Mouse (Mus musculus) megakaryocyte, adult 5-6 weeks (primary cell): ENCODE data around the gene Setd3. TPM values are rescaled to one million over a fixed set of nuclear protein-coding genes. Genes with fewer than 3 reads are reported as not detected.

Source experiments
- ATAC-seq: 2 replicates; pipeline ENCODE4 v1.8.0; 2016; ENCODE audit warnings: mild to moderate bottlenecking, inconsistent platforms; ENCODE audit not compliant: poor library complexity, severe bottlenecking
- total RNA-seq, 2 experiments: library from RNA; stranded (forward) in 1 of 2; stranded (reverse) in 1 of 2; fragments of 153-499, 151-499 nt in 1 of 2; fragments of 221-1000, 200-1000 nt in 1 of 2; gene quantifications; 2 replicates each; pipeline versions ENCODE4 v1.2.3 to v1.2.4; 2015 to 2017

Gene Setd3
- 58.4 and 60.3 TPM in 2 replicates for total RNA-seq (2015)
- total RNA-seq (2017), result 109 and 112 TPM in 2 replicates

DNA sequence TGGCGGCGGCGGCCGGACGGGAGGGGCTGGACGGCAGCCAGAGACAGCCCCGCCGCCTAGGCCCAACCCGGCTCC, at the start of gene Setd3:
Gene Setd3, minus strand, starts transcription at position 69 of the 75 bp plus-strand sequence.
- ATAC-seq, result no peak

DNA sequence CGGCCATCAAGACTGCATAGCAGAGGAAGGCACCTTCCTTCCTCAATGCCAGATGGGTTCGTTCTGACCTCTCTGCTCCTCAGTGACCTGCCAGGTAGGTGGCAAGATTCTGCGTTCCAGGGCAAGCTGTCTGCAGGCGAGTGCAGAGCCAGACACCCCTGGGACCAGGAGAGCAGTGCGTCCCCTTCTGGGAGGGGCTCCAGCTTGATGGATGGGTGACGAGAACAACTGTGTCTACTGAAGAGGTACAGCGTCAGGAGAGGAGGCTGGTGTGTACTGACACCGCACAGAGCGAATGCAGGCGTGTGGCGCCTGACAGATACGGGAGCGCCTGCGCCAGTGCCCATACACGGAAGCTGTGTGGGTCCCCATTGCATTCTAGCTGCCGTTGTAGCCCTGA, 48.4 kb upstream of the Setd3 start:
- no peak for ATAC-seq

DNA sequence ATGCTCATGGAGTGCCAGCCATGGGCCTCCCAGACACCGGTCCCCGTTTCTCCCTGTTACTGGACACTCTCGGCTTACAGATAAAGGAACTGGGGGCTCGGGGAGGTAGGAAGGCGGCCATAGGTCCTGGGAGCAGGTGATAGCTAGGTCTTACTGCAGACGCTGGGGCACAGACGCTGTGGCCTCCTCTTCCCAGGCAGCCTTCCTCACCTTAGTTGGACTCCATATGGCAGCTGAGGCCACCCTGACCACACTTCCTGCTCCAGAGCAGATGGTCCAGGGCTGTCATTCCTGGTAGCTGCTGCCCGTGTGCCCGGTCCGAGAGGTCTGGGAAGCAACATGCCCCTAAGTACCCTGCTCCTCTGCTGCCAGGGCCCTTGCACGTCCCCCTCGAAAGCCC, 47.8 kb upstream of the Setd3 start:
- ATAC-seq, result no peak

DNA sequence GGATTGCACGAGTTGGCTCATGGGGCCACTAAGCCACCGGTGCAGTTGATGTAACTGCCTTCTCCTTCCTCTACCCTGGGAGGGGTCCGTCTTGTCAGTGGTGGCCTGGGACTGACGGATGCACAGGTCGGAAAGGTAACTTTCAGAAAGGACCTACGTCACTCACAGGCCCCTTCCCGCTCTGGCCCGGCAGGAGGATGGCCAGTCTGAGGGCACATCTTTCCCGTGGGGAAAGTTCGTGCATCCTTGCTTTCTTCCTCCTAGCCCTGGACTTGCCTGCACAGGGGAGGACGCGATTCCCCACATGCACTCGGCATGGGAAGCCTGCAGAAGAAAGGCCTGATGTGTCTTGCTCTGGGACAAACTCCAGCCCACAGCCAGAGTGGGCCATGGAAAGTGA, 47.1 kb upstream of the Setd3 start:
- ATAC-seq, result no peak

DNA sequence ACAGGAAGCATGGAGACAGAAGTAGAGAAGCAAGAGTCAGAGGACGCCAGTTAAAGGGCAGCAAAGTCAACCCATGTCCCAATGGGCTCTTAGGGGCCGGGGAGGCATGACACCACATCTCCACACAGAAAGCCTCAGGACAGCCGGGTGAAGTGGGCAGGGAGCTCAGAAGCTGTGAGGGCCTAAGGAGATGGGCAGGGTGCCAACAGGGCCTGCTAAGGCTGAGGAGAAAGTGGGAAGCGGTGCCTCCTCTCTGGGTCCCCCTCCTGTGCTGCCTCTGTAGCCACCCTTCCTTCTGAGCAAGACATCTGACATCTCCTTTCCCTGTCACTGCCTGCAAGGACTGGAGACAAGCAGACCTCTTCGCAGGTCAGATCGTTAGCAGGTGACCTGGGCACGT, 46.7 kb upstream of the Setd3 start:
- ATAC-seq, result no peak

DNA sequence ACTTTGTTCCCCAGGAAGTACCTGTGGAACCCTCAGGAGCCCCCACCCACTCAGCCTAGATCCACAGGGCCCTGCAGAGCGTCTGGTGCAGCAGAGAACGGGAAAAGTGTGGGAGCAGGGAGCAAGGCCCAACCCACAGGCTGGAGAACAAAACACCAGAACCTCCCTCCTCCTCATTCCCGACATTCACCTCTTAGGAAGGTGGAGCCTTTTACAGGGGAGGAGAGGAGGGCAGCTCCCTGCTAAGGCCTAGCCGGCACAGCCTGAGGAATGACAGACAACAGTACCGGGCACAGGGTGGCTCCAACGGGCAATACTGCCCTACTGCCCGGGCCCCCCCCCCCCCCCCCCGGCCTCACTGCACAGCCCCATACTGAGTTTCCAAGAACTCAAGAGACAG, 44.2 kb upstream of the Setd3 start:
- ATAC-seq, result no peak

DNA sequence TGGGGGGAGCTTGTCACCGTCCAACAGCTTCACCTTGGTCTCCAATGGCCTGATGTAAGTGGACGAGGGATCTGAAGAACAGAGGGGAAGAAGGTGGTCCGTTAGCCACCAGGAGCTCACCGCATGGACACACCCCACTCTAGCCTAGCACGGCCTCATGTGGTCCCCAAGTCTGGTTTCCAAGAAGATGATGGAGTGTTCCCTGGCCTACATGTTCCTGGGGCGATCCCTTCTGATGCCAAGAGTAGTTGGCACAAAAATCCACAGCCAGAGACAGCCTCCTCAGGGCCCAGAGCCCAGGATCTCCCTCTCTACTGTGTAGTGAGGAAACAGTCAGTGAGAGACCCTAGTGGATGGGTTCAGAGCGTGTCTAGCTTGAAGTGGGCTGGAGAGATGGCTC, 42.6 kb upstream of the Setd3 start:
- ATAC-seq, result no peak

DNA sequence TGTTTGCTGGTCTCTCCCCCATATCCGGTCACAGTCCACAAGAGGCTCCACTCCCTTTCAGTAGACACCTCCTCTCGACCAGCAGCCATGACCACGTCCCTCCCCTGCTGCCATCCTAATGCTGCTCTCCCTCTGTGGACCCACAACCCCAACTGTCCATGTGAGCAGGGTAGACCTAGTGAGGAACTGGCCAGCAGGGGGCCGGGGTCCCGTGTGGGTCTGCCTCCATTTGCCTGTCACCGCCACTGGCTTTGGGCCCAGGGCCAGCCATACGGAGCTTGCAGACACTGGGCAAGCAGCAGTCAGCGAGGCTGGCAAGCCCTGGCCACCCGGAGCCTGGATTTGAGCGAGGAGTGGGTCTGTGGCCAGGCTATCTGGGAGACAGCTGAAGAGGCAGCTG, 42.1 kb upstream of the Setd3 start:
- ATAC-seq, result no peak

DNA sequence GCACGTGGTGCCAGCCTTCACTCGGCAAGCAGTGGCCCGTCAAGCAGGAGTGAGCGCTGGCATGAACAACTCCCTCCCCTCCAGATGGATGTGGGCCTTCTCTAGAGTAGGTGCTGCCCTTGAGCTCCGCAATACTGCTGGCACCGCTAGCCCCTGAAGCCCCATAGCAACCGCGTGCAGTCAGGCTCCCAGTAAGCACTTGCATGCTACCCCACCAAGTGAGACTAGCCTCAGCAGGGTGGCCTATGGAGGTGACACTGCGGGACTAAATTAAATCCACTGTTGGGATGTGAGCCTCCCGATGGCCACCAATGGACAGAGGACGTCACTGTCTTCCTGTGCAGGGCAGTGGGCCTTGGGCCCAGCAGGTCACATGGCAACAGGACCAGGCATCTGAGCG, 41.5 kb upstream of the Setd3 start:
- no peak for ATAC-seq

DNA sequence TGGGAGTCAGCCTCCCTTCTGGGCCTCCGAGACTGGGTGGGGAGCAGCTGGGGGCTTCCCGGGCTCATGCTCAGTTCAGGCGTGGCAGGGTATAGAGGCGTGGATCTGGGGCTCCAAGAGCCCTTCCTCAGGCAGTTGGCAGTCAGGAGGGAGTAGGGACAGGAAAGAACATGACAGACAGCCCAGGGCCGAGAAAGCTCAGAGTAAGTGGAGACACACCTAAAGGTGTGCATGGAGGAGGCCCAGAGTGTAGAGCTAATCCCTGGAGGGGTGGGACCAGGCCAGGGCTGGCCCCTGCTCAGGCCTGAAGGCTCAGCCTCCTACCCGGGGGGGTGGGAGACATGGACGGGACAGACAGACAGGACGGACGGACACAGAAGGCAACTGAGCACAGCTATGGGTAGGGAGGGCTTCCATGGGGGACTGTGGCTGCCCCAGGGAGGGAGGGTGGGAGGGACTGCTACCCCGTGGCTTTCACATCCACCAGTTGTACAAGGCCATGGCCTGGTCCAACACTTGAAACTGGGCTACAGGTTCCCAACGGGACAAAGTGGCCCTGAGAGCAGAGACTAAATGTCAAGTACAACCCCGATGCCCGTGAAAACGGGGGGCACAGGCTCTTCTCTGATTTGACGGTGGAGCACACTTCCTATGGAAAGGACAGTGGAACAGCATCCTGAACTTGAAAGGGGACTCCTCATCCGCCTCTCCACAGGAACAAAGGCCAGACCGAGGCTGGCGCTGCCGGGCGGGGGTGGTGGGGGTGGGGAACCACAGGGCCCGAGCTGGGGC, 40.9 kb upstream of the Setd3 start:
- ATAC-seq, result no peak

DNA sequence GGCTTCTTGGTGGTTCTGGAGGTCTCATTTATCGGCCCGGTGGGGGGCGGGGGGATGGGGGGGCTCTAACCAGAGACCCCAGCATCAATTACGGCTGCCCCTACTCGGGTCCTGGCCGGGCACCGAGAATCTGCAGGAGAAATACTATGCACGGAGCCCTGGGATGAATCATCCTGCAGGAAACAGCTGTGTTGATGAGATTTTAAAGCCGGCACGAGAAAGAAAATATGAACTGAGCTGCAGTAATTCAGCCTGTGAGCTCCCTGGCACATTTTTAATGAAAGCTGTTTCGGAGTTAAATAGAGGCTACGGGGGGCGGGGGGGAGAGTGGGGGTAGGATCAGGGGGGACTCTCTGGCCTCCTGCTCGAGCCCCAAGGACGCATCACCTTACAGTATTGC, 40.0 kb upstream of the Setd3 start:
- ATAC-seq, result no peak

DNA sequence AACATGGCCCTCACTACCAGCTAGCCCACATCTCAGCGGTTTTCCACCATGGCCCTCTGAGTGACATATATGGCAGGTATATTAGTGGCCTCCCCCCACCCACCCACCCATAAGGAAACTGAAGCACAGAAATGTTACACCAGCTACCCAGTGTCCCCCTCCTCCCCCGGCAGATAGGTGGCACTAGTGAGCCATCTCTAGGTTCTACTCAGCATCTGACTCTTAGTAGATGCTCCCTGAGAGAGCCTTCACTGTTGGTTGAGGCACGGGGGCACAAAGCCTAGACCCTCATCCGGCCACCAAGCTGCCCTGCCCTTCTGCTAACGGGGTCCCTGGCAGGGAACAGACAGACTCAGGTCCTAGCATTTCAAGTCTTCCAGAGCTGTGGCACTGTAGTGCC, 38.5 kb upstream of the Setd3 start:
- 0 out of 2 replicates have a peak, but pooled peaks have one; percentile 30 for ATAC-seq

DNA sequence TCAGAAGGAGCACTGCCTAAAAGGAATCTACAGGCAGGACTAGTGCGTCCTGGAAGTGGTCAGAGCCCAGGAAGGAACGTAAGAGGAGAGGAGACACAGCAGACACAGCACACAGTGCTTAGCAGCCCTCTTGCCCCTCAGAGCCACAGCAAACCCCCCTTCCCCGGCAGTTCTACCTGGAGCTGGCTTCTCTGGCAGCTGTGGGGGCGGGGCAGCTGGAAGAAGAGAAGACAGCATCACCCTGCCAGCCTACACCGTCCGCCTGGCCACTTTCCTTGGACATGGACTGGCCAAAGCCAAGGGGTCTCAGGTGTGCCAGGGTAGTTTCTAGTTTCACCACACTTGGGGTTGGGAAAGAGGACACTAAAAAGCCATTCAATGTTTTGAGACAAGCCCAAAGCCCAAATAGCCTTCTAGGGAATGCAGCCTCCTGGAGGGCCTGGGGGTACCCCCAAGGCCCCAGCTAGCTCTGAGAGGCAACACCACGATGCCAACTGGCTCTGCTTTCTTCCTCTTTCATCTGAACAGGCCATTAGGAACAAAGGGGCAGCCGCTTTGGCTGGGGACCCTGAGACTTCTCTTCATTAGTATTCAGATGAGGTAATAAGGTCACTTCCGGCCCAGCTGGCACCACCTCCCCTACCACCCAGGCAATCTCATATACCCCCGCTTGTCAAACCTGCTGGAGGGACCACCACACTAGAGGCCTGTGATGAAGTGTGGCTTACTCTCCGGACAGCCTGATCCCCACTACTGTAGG, 37.7 kb upstream of the Setd3 start:
- ATAC-seq, result no peak

DNA sequence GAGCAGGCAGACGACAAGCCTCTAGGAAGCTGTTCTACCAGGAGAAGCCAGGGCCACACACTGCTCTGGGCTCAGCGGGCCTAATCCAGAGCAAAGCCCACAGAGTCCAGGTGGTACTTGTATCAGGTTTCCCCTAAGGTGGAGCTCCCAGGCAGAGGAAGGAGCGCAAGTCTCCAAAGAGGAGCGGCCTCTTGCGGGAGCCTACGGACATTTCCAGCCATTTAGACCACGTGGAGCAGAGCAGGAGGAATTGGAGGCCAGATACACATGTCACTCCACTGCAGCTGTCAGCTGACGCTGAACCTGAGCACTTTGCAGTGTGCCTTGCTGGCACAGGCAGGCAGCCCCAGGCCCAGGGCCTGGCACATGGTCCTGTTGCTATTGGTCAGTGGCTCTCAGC, 36.0 kb upstream of the Setd3 start:
- no peak for ATAC-seq

DNA sequence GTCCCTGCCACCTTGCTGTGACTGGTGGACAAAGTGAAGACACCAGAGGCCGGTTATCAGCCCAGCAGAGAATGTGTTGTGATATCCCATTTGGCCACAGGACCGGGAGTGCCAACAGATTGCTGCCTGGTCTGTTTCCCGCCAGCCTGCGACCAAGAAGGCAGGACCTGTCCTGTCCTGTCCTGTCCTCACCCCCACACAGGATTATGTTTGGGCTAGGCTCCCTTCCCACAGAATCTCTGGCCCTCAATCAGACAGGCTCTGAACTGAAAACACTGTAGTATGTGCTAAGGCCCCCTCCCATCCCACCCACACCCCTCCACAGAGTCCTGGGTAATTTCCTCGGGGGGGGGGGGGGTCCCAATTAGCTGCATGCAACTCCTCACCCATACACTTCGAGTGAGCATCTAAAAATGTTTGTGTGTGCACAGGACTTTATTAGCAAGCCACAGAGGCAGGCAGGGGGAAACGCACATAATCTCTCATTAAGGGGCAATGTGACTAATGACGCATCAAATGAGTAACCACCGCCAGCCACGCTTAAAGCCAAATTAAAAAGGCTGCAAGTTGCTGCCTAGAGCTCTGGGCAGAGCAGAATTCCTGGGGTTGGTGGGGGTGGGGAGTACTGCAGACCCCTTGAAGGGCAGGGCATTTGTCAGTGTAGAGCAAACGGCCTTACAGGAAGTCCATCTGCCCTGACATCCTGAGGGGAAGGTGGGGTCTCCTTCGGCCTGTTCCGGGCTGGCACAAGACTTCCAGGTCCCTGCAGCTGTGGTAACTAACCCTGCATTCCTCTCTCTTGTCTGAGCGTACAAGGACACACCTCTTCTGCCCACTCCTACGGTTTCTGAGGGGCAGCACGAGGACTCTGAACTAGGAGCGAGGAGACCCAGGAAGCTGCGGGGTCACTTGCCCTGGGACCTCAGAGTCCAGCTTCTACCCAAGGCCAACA, 34.3 kb upstream of the Setd3 start:
- no peak for ATAC-seq

DNA sequence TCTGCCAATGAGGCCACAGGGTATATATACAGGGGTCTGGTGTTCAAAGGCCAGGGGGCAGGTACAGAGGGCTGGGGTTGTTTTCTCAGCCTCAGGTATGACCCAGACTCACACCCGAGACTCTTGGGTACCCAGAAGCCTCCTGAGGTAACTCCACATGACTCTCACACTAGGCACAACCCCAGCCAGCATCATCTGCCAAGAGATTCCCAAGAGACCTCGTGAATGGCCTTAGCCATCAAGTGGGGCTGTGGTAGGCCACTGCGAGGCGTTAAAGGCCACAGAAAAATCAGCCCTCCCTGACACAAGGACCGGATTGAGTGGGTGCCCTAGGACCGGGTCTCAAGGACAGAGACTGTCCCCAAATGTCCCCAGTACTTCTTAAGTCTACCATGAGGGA, 33.4 kb upstream of the Setd3 start:
- ATAC-seq, result no peak

DNA sequence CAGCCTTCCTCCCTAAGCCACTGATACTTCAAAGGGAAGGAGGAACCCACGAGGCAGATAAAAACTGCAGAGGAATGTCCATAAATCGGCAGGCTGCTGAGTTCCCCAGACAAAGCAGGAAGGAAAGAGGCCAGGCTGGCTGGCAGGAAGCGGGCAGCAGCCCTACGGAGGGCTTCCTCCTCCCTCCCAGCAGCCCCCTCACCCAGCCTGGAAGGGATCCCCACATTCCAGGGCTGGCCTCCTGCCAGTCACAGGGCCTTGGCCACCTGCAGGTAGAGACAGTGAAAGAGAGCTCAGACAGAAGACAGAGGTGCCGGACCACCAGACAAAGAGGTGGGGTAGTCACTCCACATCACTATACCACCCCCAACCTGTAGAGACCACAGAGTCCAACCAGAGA, 33.0 kb upstream of the Setd3 start:
- ATAC-seq, result no peak

DNA sequence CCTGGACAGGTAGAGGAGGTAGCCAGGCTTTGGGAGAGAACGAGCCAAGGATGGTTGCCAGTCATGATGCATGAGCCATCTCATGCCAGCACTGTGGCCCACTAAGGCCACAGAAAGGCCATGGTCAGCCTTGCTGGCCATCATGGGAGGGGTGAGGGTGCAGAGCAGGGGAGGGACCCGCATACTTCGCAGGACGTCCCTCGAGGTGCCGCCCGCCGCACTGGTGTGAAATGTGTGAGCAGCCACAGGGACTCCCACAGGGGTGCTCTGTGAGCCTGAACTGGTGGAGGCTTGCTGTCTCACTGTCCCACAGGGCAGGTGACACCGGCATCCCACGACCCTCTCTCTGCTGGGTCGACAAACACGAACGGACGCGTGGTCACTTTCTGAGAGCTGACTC, 31.5 kb upstream of the Setd3 start:
- no peak for ATAC-seq

DNA sequence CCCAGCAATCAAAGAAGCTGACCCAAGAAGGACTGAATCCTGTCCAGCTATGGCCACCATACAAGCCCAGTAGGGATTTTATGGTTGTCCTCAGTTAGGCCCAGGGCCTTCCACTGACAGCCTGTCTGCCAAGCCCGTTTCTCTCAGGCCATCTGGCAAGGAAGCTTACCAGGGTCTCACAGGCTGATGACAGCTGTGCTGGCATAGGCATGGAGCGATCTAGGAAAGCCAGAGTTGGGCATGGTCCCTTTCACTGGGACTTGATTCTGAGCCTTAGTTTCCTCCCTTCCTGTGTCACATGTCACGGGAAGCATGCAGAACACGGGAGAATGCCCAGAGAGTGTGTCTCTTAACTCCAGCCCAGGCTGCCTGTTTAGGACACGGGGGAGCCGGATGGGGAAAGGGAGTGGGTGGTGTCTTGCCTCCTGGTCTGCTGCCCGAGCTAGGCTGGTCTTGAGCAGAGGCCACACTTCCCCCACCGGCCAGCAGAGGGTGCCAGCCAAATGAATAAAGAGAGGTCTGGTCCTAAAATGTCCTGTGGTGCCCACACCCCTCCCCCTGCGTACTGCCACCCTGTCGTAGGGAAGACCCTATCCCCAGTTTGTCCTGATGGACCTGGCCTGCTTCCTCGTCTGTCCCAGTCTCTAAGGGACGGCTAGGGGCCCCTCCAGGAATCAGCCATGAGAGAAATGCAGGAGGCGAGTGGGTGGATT, 29.8 kb upstream of the Setd3 start:
- peak; percentile 64 for ATAC-seq

DNA sequence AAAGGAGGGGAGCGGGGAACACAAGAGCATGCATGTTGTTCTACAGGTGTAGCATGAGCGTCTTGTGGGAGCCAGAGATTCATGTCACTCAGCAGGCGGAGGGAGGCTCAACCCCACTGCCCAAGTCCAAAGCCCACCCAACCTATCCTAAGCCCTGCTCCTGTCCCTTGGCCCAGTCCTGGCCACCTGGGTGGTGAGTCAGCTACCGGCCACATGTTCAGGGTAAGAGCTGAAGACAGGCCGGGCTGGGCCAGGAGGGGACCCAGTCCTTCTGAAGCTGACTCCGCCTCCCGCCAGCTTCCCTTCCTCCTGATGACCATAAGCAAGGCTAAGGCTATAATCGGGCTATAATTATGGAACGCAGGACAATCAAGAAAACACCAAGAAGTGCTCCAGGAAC, 29.1 kb upstream of the Setd3 start:
- ATAC-seq, result no peak

DNA sequence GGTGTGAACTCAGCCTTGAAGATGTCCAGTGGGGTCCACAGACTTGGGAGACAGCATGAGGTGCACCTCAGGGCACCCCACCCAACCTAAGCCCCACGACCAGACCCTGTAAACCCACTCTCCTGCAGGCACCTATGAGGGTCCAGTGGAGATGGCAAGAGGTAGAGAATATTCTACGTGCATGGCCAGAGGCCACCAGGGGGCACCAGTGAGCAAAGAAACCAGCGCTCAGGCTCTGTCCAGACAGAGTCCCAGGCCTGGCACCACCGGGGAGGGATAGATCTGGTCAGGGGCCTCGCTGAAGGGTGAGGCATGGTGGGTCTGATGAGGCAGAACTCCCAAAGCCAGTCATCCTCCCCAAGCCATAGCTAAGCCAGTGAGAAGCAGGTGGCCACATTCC, 27.5 kb upstream of the Setd3 start:
- peak; percentile 77 for ATAC-seq
